In genomic region chr7:110325381-110326110, GRCm38 (mm10) we compare ENCODE assay signal across 22 mouse cellular contexts.
A peak's percentile ranks its signal among the peaks of the same experiment; 100 is the strongest.
DNase-seq lines count a peak whose midpoint lies in the region; ATAC-seq and TF ChIP-seq lines count a peak whose summit lies in the region.
"Had no signal": no experiment of that assay in that cellular context is flagged by ENCODE, and none has a peak within 500 bp of the region (broad histone marks: within the 10 kb centered on the region; RNA-seq: fewer than 3 reads in every experiment).

No protein-coding gene starts in this region.

- no peaks in the 10 kb centered on the region for H3K27me3 ChIP-seq in heart, embryonic 11.5 days (ENCODE audit: control insufficient read depth, insufficient read depth, low read length)
- H3K27me3 ChIP-seq in kidney, adult 2 months (replicated peaks; ENCODE audit: control insufficient read depth, insufficient read depth, low read length) = no peaks in the 10 kb centered on the region
- no peaks in the 10 kb centered on the region for H3K27me3 ChIP-seq in midbrain, embryonic 15.5 days (replicated peaks)
- H3K27me3 ChIP-seq: CH12.LX; embryonic facial prominence, embryonic 15.5 days; hindbrain, embryonic 12.5 days had no signal

- H3K27ac ChIP-seq in heart, embryonic 11.5 days (ENCODE audit: low read depth, low read length) = no peak overlapping the region
- peak overlapping the region; percentile 23; the same call in 1 of the 2 replicates for H3K27ac ChIP-seq in kidney, adult 2 months (ENCODE audit: insufficient read depth, low read depth, low read length)
- no peak overlapping the region for H3K27ac ChIP-seq in midbrain, embryonic 15.5 days
- H3K27ac ChIP-seq: embryonic facial prominence, embryonic 15.5 days; forebrain, embryonic 10.5 days; heart, embryonic 10.5 days; hindbrain, embryonic 12.5 days had no signal

- ATAC-seq in heart, embryonic 11.5 days (replicated peaks; ENCODE audit: insufficient number of reproducible peaks, low FRiP score, low TSS enrichment) = no peak
- no peak for ATAC-seq in midbrain, embryonic 15.5 days (replicated peaks)
- ATAC-seq: forebrain, embryonic 14.5 days; hindbrain, embryonic 16.5 days; inflammation-experienced regulatory T-cells, adult 6 months had no signal

- peaks cover 28% of the 10 kb centered on the region for H3K36me3 ChIP-seq in heart, embryonic 11.5 days (ENCODE audit: control insufficient read depth, insufficient read depth, low read length)
- peaks cover 4% of the 10 kb centered on the region; the same call in 1 of the 2 replicates for H3K36me3 ChIP-seq in kidney, adult 2 months (ENCODE audit: control insufficient read depth, insufficient read depth, low read length)
- peaks cover 71% of the 10 kb centered on the region for H3K36me3 ChIP-seq in midbrain, embryonic 15.5 days (replicated peaks)

- H3K4me3 ChIP-seq in heart, embryonic 11.5 days (ENCODE audit: low read depth, low read length) = no peak overlapping the region
- H3K4me3 ChIP-seq in kidney, adult 2 months (ENCODE audit: insufficient read depth, low read depth, low read length) = no peak overlapping the region
- no peak overlapping the region for H3K4me3 ChIP-seq in midbrain, embryonic 15.5 days
- H3K4me3 ChIP-seq: embryonic facial prominence, embryonic 15.5 days; erythroblast, embryonic 14.5 days; forebrain, embryonic 10.5 days; heart, embryonic 10.5 days; hindbrain, embryonic 12.5 days had no signal

- WGBS in heart, embryonic 11.5 days (ENCODE audit: insufficient replicate concordance) = 82% methylated on average over 5 of the region's 5 CpGs
- WGBS in kidney, adult 2 months = 84% methylated on average over 5 of the region's 5 CpGs
- WGBS in midbrain, embryonic 15.5 days = 95% methylated on average over 5 of the region's 5 CpGs

- H3K9me3 ChIP-seq in heart, embryonic 11.5 days (replicated peaks; ENCODE audit: control insufficient read depth, low read length) = 0 out of 2 replicates have a peak, but pooled peaks cover 3% of the 10 kb centered on the region
- H3K9me3 ChIP-seq in midbrain, embryonic 15.5 days = no peaks in the 10 kb centered on the region
- H3K9me3 ChIP-seq: embryonic facial prominence, embryonic 15.5 days; forebrain, embryonic 10.5 days; heart, embryonic 10.5 days; hindbrain, embryonic 12.5 days had no signal

- no peak for TF ChIP-seq CTCF in kidney, adult 2 months (conservative IDR thresholded peaks at IDR 0.05; ENCODE audit: insufficient read depth, insufficient read length, low read depth, low read length)

- no peak overlapping the region for H3K9ac ChIP-seq in heart, embryonic 11.5 days (ENCODE audit: low read depth, low read length)
- no peak overlapping the region for H3K9ac ChIP-seq in midbrain, embryonic 15.5 days
- H3K9ac ChIP-seq: embryonic facial prominence, embryonic 15.5 days; hindbrain, embryonic 12.5 days had no signal

- no peak overlapping the region for H3K4me2 ChIP-seq in heart, embryonic 11.5 days
- no peak overlapping the region for H3K4me2 ChIP-seq in midbrain, embryonic 15.5 days
- H3K4me2 ChIP-seq: embryonic facial prominence, embryonic 15.5 days; hindbrain, embryonic 12.5 days had no signal

- TF ChIP-seq POLR2A in kidney, adult 2 months (IDR thresholded peaks at IDR 0.05; ENCODE audit: low read depth, low read length) = no peak

- DNase-seq in heart, adult 11 months = peak; percentile 95
- DNase-seq in kidney, adult 2 months = no peak
- DNase-seq in kidney, adult 18-20 months = no peak
- DNase-seq in A20 (ENCODE audit: low read depth, low spot score) = peak; percentile 30
- peak; percentile 68 for DNase-seq in skeletal muscle tissue, adult 2 months (ENCODE audit: low read depth, low spot score)
- DNase-seq: adrenal gland, adult 2 months; adrenal gland, postnatal 25 days; cerebellum, adult 8-10 months; cerebellum, postnatal 14 days; embryo, embryonic 11 days; heart, postnatal 4 days had no signal

- no peaks in the 10 kb centered on the region for H3K4me1 ChIP-seq in heart, embryonic 11.5 days (ENCODE audit: control insufficient read depth, insufficient read depth, low read length)
- no peaks in the 10 kb centered on the region for H3K4me1 ChIP-seq in kidney, adult 2 months (ENCODE audit: control insufficient read depth, insufficient read depth, low read length)
- no peaks in the 10 kb centered on the region for H3K4me1 ChIP-seq in midbrain, embryonic 15.5 days
- H3K4me1 ChIP-seq: embryonic facial prominence, embryonic 15.5 days; forebrain, embryonic 10.5 days; heart, embryonic 10.5 days; hindbrain, embryonic 12.5 days had no signal

Comparison
In these comparisons a context has a peak if more than half of its experiments do, and no peak if none do; other contexts are left out.
1. DNase-seq: peak in heart, adult 11 months (single experiment), A20 (single experiment) and skeletal muscle tissue, adult 2 months (single experiment); none in kidney, adult 2 months (single experiment) and kidney, adult 18-20 months (single experiment).